Mouse (Mus musculus) frontal cortex, postnatal 25 days (tissue): ENCODE measurements around the gene Tmtc1.

Experiments
- DNase-seq, 2 experiments: peaks; one replicate each; pipeline ENCODE4 v3.0.0; 2022; ENCODE audit warnings: low spot score in 2 of 2

The Tmtc1 gene

DNA sequence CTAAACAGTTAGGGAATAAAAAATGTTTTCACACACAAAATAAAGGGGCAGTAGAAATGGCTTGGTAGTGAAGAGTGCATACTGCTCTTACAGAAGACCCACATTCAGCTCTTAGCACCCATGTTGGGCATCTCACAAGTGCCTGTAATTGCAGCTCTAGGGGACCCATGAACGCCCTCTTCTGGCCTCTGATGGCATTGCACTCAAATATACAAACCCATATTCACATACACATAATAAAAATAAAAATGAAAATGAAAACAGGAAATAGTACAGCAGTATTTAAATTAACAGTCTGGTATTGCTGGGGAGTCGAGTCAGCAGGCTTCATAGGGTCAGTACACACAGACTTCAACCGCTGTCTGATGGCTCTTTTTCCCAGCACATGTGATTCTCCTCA is 201.9 kb downstream of the Tmtc1 start:
- DNase-seq, result no peak

- DNase-seq, result no peak
Measured at GRCm38 (mm10) chr6:148241685-148242084, 202.5 kb downstream of the Tmtc1 start.

DNA sequence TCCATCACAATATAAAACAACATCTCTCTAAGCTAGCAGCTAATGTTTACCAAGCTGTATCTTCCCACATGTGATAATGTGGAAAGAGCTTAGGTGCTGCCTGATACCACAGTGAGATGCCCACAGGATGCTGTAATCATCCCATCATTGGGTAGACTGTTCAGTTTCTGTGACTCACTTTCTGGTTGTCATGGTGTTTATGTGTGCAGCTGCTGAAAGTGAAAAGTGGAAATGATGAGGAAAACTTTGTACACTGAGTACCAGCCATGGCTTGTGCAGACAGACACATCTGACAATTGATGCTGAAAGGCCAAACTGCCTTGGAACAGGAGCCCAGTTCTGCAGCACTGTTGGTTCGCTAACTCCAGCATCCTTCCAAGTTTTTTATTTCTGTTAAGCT is 204.9 kb downstream of the Tmtc1 start:
- no peak for DNase-seq

DNA sequence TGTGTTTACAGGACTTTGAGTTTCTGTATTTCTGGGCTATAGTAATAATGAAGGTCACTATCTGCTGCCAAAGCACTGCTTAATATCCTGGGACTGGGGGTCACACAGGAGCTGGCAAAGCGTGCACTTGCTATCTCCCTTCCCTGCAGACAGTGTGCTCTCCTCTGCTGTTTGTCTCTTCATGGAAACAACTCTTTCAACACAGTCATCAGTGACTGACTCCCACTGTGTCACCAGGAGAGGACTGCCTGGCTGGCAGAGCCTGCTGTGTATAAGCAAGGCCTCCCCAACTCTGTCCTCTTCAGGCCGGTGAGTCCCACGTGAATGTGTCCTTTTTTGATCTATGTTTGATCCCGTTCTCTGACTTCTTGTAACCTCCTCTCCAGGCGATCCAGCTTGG is 206.7 kb downstream of the Tmtc1 start:
- no peak for DNase-seq

- no peak for DNase-seq
Measured at GRCm38 (mm10) chr6:148234105-148234828, 209.9 kb downstream of the Tmtc1 start.

GRCm38 (mm10) chr6:148227542-148227941 is 216.6 kb downstream of the Tmtc1 start:
- no peak for DNase-seq

GRCm38 (mm10) chr6:148222686-148223085 is 221.5 kb downstream of the Tmtc1 start:
- DNase-seq, result no peak

- no peak for DNase-seq
Measured at GRCm38 (mm10) chr6:148218235-148219076, 225.7 kb downstream of the Tmtc1 start.

DNA sequence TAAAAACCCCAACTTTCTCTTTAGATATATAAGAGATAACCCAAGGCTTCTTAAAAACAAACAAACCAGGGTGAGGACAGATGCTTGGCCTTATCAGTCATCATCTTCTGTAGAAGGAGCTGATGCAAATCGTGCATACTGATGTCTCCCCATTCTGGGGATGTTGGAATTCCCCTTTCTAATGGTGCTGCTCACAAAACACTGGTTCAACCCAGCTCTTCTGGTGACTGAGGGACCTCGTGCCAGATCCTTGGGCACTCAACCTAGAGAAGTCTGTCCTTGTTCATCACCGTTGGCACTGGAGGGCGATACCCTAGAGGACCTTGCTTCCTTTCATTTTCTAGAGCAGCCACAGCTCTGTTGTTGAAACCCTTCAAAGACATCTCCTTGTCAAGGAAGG is 227.4 kb downstream of the Tmtc1 start:
- no peak for DNase-seq

GRCm38 (mm10) chr6:148214765-148215164 is 229.4 kb downstream of the Tmtc1 start:
- peak in 1 of 2 experiments; percentile 29 for DNase-seq

DNA sequence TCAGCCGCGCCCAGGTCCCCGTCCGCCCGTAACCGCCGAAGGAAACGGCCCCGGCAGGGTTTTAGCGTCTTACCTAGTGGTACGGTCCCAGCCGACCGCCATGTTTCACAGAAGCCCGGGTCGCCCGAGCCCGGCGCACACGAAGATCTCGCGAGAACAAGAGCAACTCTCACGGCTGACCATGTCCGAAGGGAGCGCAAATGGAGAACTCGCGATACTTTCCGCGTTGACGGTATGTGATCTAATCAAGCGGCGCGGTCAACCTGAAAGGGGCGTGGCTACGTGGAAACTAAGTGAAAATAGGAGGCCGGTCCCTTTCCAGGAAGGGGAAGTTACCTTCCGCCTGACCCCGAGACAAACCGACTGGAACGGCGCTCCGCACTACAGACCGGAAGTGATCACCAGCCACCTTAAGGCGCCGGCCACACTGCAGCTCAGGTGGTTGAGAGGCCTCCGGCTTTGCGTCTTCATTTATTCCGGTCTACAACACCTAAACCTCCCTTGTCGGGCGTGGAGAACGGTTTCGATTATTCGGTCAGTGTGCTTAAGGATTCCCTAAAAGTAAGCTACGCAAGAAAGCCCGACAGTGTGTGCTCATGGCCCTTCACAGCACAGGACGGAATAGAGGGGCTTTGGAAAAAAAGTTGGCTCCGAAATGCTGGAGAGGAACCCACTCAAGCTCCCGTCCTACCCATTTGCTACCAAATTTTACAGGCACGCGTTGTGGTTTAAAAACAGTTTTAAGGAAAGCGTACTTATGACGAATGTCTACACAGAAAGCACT is 232.1 kb downstream of the Tmtc1 start, which contains the start of gene Ergic2:
TSS of gene Ergic2 (minus strand) at position 478 of the 784 bp plus-strand sequence.
- DNase-seq, result peak; percentile 96 to 97

GRCm38 (mm10) chr6:148211391-148211876 is 232.8 kb downstream of the Tmtc1 start:
- peak in 1 of 2 experiments; percentile 23 for DNase-seq

GRCm38 (mm10) chr6:148207522-148207921 is 236.7 kb downstream of the Tmtc1 start:
- no peak for DNase-seq

DNA sequence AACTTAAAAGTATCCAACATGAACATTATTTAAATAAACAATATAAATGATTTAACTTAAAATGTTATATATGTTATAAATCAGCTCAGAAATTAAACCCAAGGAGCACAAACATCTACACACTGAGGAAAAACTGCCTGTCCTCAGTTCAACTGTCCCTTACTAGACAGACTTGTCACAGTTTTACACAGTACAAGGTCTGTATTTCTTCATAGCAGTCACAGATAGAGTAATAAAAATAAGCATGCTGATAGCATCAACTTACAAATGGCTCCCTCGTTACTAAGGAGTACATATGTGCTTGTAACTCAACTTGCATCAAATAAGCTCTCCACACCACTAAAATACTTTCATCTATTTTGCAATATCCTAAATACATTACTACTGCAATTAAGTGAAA is 239.1 kb downstream of the Tmtc1 start:
- no peak for DNase-seq

DNA sequence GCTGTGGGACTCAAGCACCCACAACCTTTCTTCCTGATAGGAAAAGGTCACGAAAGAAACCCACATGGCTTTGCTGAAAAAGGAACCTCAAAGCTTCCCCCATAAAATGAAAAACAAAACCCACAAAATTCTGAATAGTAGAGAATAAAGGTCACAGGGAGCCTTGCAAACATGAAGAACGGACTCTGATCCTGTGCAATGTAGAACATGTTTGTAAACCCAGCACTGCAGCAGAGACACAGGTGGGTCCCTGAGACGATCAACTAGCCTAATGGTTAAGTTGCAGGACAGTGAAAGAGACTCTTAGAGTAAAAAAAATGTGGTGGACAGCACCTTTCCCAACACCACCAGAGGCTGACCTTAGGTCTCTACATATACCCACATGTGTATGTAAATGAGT is 244.5 kb downstream of the Tmtc1 start:
- no peak for DNase-seq

DNA sequence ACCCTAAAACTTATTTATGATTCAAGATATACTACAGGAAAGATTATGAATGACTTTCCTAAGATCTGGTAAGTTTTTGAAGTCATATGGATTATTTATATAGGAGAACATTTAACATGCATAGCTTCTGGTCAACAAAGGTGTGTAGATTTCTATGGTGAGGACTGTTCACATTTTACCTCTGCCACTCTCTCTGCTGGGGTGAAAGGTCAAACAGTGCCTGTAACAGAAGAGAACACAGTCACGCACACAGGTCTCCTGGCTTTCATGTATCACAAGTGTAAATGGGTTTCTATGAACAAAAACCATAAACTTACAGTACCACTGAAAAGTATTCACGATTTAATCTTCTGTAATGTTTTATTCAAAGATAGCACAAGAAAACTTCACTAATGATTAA is 245.0 kb downstream of the Tmtc1 start:
- no peak for DNase-seq

- no peak for DNase-seq
Measured at GRCm38 (mm10) chr6:148193972-148194701, 250.1 kb downstream of the Tmtc1 start.

- no peak for DNase-seq
Measured at GRCm38 (mm10) chr6:148185694-148186093, 258.5 kb downstream of the Tmtc1 start.
